Mouse (Mus musculus) mammary gland, adult 2 months (tissue): ENCODE results near the gene Odf3l1. TPM values are rescaled to one million over a fixed set of nuclear protein-coding genes. Genes with fewer than 3 reads are reported as not detected.

ENCODE experiments used
- polyA plus RNA-seq: library from polyadenylated mRNA; depleted of rRNA; stranded (reverse); fragments of >200 nt; gene quantifications from 2 replicates; pipeline ENCODE4 v1.2.3, GENCODE M21; 2012; ENCODE audit warnings: low replicate concordance; rRNA removed

Gene Odf3l1
- polyA plus RNA-seq: 23.0 and 28.9 TPM in 2 replicates

GRCm38 (mm10) chr9:56864216-56864729 lies at the start of gene Odf3l1:
Odf3l1 (minus strand) TSS chr9:56864679.

GRCm38 (mm10) chr9:56864832-56865231 lies 353 bp upstream of the Odf3l1 start, which contains the start of gene Cspg4:
Cspg4 (plus strand) TSS chr9:56865033.

Other genes starting within 250 kb of the Odf3l1 start
- 4.6 and 8.3 TPM in 2 replicates for gene Lingo1, start 68.2 kb downstream of the Odf3l1 start, polyA plus RNA-seq
- gene Cspg4, start 354 bp upstream of the Odf3l1 start, polyA plus RNA-seq: 32.7 and 50.8 TPM in 2 replicates
- 19.6 and 23.7 TPM in 2 replicates for gene Snx33, start 63.7 kb upstream of the Odf3l1 start, polyA plus RNA-seq
- gene Imp3, start 72.8 kb upstream of the Odf3l1 start, polyA plus RNA-seq: 165 and 338 TPM in 2 replicates
- 4.1 and 7.5 TPM in 2 replicates for gene Snupn, start 86.2 kb upstream of the Odf3l1 start, polyA plus RNA-seq
- 31.9 and 44.9 TPM in 2 replicates for gene Ptpn9, start 130.2 kb upstream of the Odf3l1 start, polyA plus RNA-seq
- 109 and 117 TPM in 2 replicates for gene Sin3a, start 207.4 kb upstream of the Odf3l1 start, polyA plus RNA-seq